Mouse (Mus musculus): ENCODE data around the gene Ifi27.
"Not testable (repeated sequence)": the region's sequence is repeated elsewhere in the genome, so short reads cannot be mapped to it uniquely, and the experiment has no call there.

The Ifi27 gene

GRCm38 (mm10) chr12:103433986-103434731 is at the start of gene Ifi27:
TSS of gene Ifi27 (plus strand) at chr12:103434211.
- peak; percentile 62 to 80 for DNase-seq (ENCODE audit: low spot score in 2 of 2)

- DNase-seq (ENCODE audit: low spot score in 2 of 2) = peak; percentile 96 to 98
Observed at GRCm38 (mm10) chr12:103388505-103389347, 45.3 kb upstream of the Ifi27 start, which contains the start of gene Otub2. TSS of gene Otub2 (plus strand) at chr12:103388682.

GRCm38 (mm10) chr12:103389348-103389727 is 44.7 kb upstream of the Ifi27 start:
- DNase-seq (ENCODE audit: low spot score in 2 of 2) = no peak

- DNase-seq (ENCODE audit: low spot score in 2 of 2) = no peak
Observed at GRCm38 (mm10) chr12:103389982-103390381, 44.0 kb upstream of the Ifi27 start.

GRCm38 (mm10) chr12:103391098-103391497 is 42.9 kb upstream of the Ifi27 start:
- peak; percentile 30 to 69 for DNase-seq (ENCODE audit: low spot score in 2 of 2)

GRCm38 (mm10) chr12:103393528-103393927 is 40.5 kb upstream of the Ifi27 start:
- DNase-seq (ENCODE audit: low spot score in 2 of 2) = no peak

- no peak for DNase-seq (ENCODE audit: low spot score in 2 of 2)
Observed at GRCm38 (mm10) chr12:103395486-103396275, 38.3 kb upstream of the Ifi27 start.

- no peak for DNase-seq (ENCODE audit: low spot score in 2 of 2)
Observed at GRCm38 (mm10) chr12:103396751-103397150, 37.3 kb upstream of the Ifi27 start.

- DNase-seq (ENCODE audit: low spot score in 2 of 2) = no peak
Observed at GRCm38 (mm10) chr12:103404131-103404530, 29.9 kb upstream of the Ifi27 start.

GRCm38 (mm10) chr12:103407720-103408119 is 26.3 kb upstream of the Ifi27 start, which contains the start of gene 9330161L09Rik:
TSS of gene 9330161L09Rik (minus strand) at chr12:103407820.
- peak in 1 of 2 experiments; percentile 7 for DNase-seq (ENCODE audit: low spot score in 2 of 2)

GRCm38 (mm10) chr12:103408144-103408543 is 25.9 kb upstream of the Ifi27 start:
- DNase-seq (ENCODE audit: low spot score in 2 of 2) = peak in 1 of 2 experiments; percentile 78

GRCm38 (mm10) chr12:103425016-103425728 is 8.8 kb upstream of the Ifi27 start:
- no peak for DNase-seq (ENCODE audit: low spot score in 2 of 2)

GRCm38 (mm10) chr12:103425729-103426470 is 8.1 kb upstream of the Ifi27 start, which contains the start of gene Ddx24:
TSS of gene Ddx24 (minus strand) at chr12:103425830.
- DNase-seq (ENCODE audit: low spot score in 2 of 2) = peak; percentile 97 to 99

- no peak for DNase-seq (ENCODE audit: low spot score in 2 of 2)
Observed at GRCm38 (mm10) chr12:103426710-103427109, 7.3 kb upstream of the Ifi27 start.

GRCm38 (mm10) chr12:103433430-103433829 is 581 bp upstream of the Ifi27 start:
- no peak for DNase-seq (ENCODE audit: low spot score in 2 of 2)

- no peak for DNase-seq (ENCODE audit: low spot score in 2 of 2)
Observed at GRCm38 (mm10) chr12:103434861-103435260, 850 bp downstream of the Ifi27 start.

GRCm38 (mm10) chr12:103437601-103438000 is 3.6 kb downstream of the Ifi27 start:
- DNase-seq (ENCODE audit: low spot score in 2 of 2) = no peak

- no peak for DNase-seq (ENCODE audit: low spot score in 2 of 2)
Observed at GRCm38 (mm10) chr12:103443524-103443923, 9.5 kb downstream of the Ifi27 start, which contains the start of gene Ifi27l2a. TSS of gene Ifi27l2a (minus strand) at chr12:103443680.

GRCm38 (mm10) chr12:103444261-103444660 is 10.2 kb downstream of the Ifi27 start:
- DNase-seq (ENCODE audit: low spot score in 2 of 2) = not testable (repeated sequence)

- DNase-seq (ENCODE audit: low spot score in 2 of 2) = no peak
Observed at GRCm38 (mm10) chr12:103445060-103445459, 11.0 kb downstream of the Ifi27 start.
